Mouse (Mus musculus): Measurements from ENCODE around the gene Dpm3.

DNA sequence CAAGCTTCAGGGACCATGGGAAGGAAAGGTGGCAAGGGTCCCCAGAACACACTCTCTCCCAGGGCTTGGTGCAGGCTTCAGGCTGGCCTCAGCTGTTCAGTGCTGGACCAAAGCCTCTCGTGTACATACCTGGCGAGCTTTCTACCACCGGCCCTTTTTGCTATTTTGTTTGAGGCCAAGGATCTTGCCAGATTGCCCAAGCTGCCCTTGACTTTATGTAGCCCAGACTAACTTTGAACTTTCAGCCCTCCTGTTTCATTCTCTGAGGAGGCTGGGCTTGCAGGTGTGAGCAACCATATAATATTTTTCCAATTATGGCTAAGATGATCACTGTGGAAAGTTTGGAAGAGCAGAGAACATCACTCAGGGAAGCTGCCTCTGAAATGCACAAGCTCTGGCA is 25.1 kb downstream of the Dpm3 start:
- no peak for TF ChIP-seq CTCF (IDR thresholded peaks at IDR 0.05; ENCODE audit: extremely low read depth, insufficient read length, insufficient replicate concordance, low read depth, low read length)
- no peak for TF ChIP-seq POLR2A (IDR thresholded peaks at IDR 0.05; ENCODE audit: low read depth, low read length)

Measured in small intestine, adult 2 months (tissue).